Mouse (Mus musculus) spleen, adult 2 months (tissue): ENCODE results near the gene Hibadh. TPM values are rescaled to one million over a fixed set of nuclear protein-coding genes. Genes with fewer than 3 reads are reported as not detected.

Experiments used
- DNase-seq, 2 experiments: peaks; one replicate each; pipeline versions ENCODE4 v3.0.0 to v3.0.0-alpha.2; 2012 to 2021; ENCODE audit warnings: low spot score in 2 of 2, low read depth in 1 of 2
- H3K27ac ChIP-seq: fragments of 200-500 bp; 2 replicates; pipeline ENCODE4 v1.5.1; 2012; ENCODE audit warnings: low read length, inconsistent platforms; ENCODE audit not compliant: insufficient read depth
- H3K27me3 ChIP-seq: fragments of 200-500 bp; 2 replicates; pipeline ENCODE4 v1.6.1; 2012; ENCODE audit warnings: mild to moderate bottlenecking, moderate library complexity, low read length, inconsistent platforms; ENCODE audit not compliant: control insufficient read depth, insufficient read depth
- H3K36me3 ChIP-seq: fragments of 200-500 bp; 2 replicates; pipeline ENCODE4 v1.6.1; 2012; ENCODE audit warnings: mild to moderate bottlenecking, low read length, inconsistent platforms; ENCODE audit not compliant: control insufficient read depth, insufficient read depth
- H3K4me1 ChIP-seq: fragments of 200-500 bp; 2 replicates; pipeline ENCODE4 v1.6.1; 2011; ENCODE audit warnings: inconsistent platforms; ENCODE audit not compliant: control insufficient read depth, insufficient read depth, insufficient read length
- H3K4me3 ChIP-seq: fragments of 200-500 bp; 2 replicates; pipeline ENCODE4 v1.5.1; 2011; ENCODE audit warnings: mild to moderate bottlenecking, inconsistent platforms; ENCODE audit not compliant: insufficient read depth, insufficient read length; ENCODE audit errors: extremely low read depth
- CTCF ChIP-seq: fragments of 200-500 bp; IDR thresholded peaks from 2 replicates; pipeline ENCODE4 v1.5.1; 2011; ENCODE audit warnings: mild to moderate bottlenecking, inconsistent platforms; ENCODE audit not compliant: insufficient read depth, insufficient read length, insufficient replicate concordance; ENCODE audit errors: extremely low read depth
- POLR2A ChIP-seq: fragments of 200-500 bp; IDR thresholded peaks from 2 replicates; pipeline ENCODE4 v1.6.1; 2011; ENCODE audit warnings: low read depth, low read length, inconsistent platforms
- WGBS: fragments of 180-500 bp; shearing (Covaris S2); methylation state at CpG from one replicate; pipeline ENCODE4 v1.1.7; 2018; 5-methylcytosine and 5-hydroxymethylcytosine counted together
- polyA plus RNA-seq: library from polyadenylated mRNA; depleted of rRNA; stranded (reverse); fragments of >200 nt; gene quantifications from 2 replicates; pipeline ENCODE4 v1.2.3, GENCODE M21; 2012; rRNA removed

Hibadh gene
- polyA plus RNA-seq, 1 experiment = 13.3 TPM

- H3K27ac ChIP-seq = no peak overlapping the region
Measured at GRCm38 (mm10) chr6:52505777-52506755, 134.1 kb downstream of the Hibadh start.

GRCm38 (mm10) chr6:52504676-52505460 is 135.3 kb downstream of the Hibadh start:
- WGBS = 89% methylated on average over 8 of the region's 8 CpGs
- H3K27me3 ChIP-seq = no peaks in the 10 kb centered on the region
- no peaks in the 10 kb centered on the region for H3K4me1 ChIP-seq
- no peaks in the 10 kb centered on the region for H3K36me3 ChIP-seq
- H3K27ac ChIP-seq = no peak overlapping the region
- H3K4me3 ChIP-seq = no peak overlapping the region
- no peak for TF ChIP-seq POLR2A
- TF ChIP-seq CTCF = no peak
- DNase-seq = no peak

More at GRCm38 (mm10) chr6:52505777-52506755, 134.1 kb downstream of the Hibadh start:
- Histone ChIP-seq H3K36me3 (no peaks in the 10 kb centered on the region), H3K4me3 (no peak overlapping the region), H3K4me1 (no peaks in the 10 kb centered on the region), H3K27me3 (no peaks in the 10 kb centered on the region)
- DNase-seq = no peak
- 92% methylated on average over 9 of the region's 9 CpGs for WGBS
- TF ChIP-seq POLR2A = no peak
- TF ChIP-seq CTCF = no peak

- TF ChIP-seq CTCF (no peak), POLR2A (no peak)
- no peak for DNase-seq
- H3K4me1 ChIP-seq = no peaks in the 10 kb centered on the region
- H3K27ac ChIP-seq = no peak overlapping the region
- H3K36me3 ChIP-seq = no peaks in the 10 kb centered on the region
- 92% methylated on average over 2 of the region's 2 CpGs for WGBS
- no peaks in the 10 kb centered on the region for H3K27me3 ChIP-seq
- no peak overlapping the region for H3K4me3 ChIP-seq
Measured at GRCm38 (mm10) chr6:52502986-52503385, 137.2 kb downstream of the Hibadh start.

- no peak for DNase-seq
- no peaks in the 10 kb centered on the region for H3K36me3 ChIP-seq
- H3K4me1 ChIP-seq = no peaks in the 10 kb centered on the region
- no peaks in the 10 kb centered on the region for H3K27me3 ChIP-seq
- no peak overlapping the region for H3K27ac ChIP-seq
- 87% methylated on average over 1 of the region's 1 CpGs for WGBS
- TF ChIP-seq POLR2A = no peak
- TF ChIP-seq CTCF = no peak
- H3K4me3 ChIP-seq = no peak overlapping the region
Measured at GRCm38 (mm10) chr6:52501479-52501878, 138.7 kb downstream of the Hibadh start.

Other genes starting within 250 kb of the Hibadh start
- 15.6 and 16.6 TPM in 2 replicates for gene Tax1bp1, start 73.3 kb upstream of the Hibadh start, polyA plus RNA-seq